Mouse (Mus musculus) CH12.LX (cell line): ENCODE measurements around the gene Anapc13.

Experiments used
- CTCF ChIP-seq, 2 experiments: IDR thresholded peaks in 1 of 2; conservative IDR thresholded peaks in 1 of 2; 2 replicates each; pipeline ENCODE4 v1.5.1; 2011 to 2012; ENCODE audit warnings: low read depth in 2 of 2, low read length in 2 of 2, improper control_type of control experiment in 1 of 2, inconsistent platforms in 1 of 2, mild to moderate bottlenecking in 1 of 2, moderate library complexity in 1 of 2
- E2F4 ChIP-seq: IDR thresholded peaks from 2 replicates; pipeline ENCODE4 v1.6.1; 2011; ENCODE audit warnings: low read depth, low read length, improper control_type of control experiment; ENCODE audit not compliant: insufficient replicate concordance
- JUND ChIP-seq: conservative IDR thresholded peaks from 2 replicates; pipeline ENCODE4 v1.6.1; 2011; ENCODE audit warnings: low read depth, low read length, improper control_type of control experiment
- MAFK ChIP-seq: IDR thresholded peaks from 2 replicates; pipeline ENCODE4 v1.6.1; 2011; ENCODE audit warnings: low read length, improper control_type of control experiment; ENCODE audit not compliant: insufficient replicate concordance
- MAX ChIP-seq: IDR thresholded peaks from 2 replicates; pipeline ENCODE4 v1.6.1; 2011; ENCODE audit warnings: low read length, improper control_type of control experiment
- MXI1 ChIP-seq: IDR thresholded peaks from 2 replicates; pipeline ENCODE4 v1.6.1; 2011; ENCODE audit warnings: mild to moderate bottlenecking, low read depth, low read length, improper control_type of control experiment
- NRF1 ChIP-seq: IDR thresholded peaks from 2 replicates; pipeline ENCODE4 v1.6.1; 2014; ENCODE audit warnings: low read depth, mild to moderate bottlenecking, inconsistent platforms, low read length, improper control_type of control experiment, moderate library complexity
- POLR2A ChIP-seq: IDR thresholded peaks from 2 replicates; pipeline ENCODE4 v1.6.1; 2011; ENCODE audit warnings: low read depth, mild to moderate bottlenecking, improper control_type of control experiment, low read length
- TCF12 ChIP-seq: IDR thresholded peaks from 2 replicates; pipeline ENCODE4 v1.6.1; 2014; ENCODE audit warnings: low read depth, mild to moderate bottlenecking, inconsistent platforms, low read length, improper control_type of control experiment
- USF1 ChIP-seq: IDR thresholded peaks from 2 replicates; pipeline ENCODE4 v1.6.1; 2014; ENCODE audit warnings: low read depth, mild to moderate bottlenecking, inconsistent platforms, low read length, improper control_type of control experiment
- USF2 ChIP-seq: conservative IDR thresholded peaks from 2 replicates; pipeline ENCODE4 v1.6.1; 2011; ENCODE audit warnings: low read depth, low read length, improper control_type of control experiment
- ZC3H11A ChIP-seq: IDR thresholded peaks from 2 replicates; pipeline ENCODE4 v1.6.1; 2012; ENCODE audit warnings: low read depth, mild to moderate bottlenecking, inconsistent platforms, low read length, improper control_type of control experiment
- ZKSCAN1 ChIP-seq: IDR thresholded peaks from 2 replicates; pipeline ENCODE4 v1.6.1; 2012; ENCODE audit warnings: low read depth, inconsistent platforms, low read length, improper control_type of control experiment, borderline replicate concordance

GRCm38 (mm10) chr9:102629052-102629451 lies 3.0 kb downstream of the Anapc13 start:
- TF ChIP-seq CTCF (conservative IDR thresholded peaks at IDR 0.05 in 1 of 2, IDR thresholded peaks at IDR 0.05 in 1 of 2; ENCODE audit: low read depth in 2 of 2, low read length in 2 of 2): no peak
- no peak for TF ChIP-seq NRF1
- TF ChIP-seq MXI1: no peak
- TF ChIP-seq E2F4: no peak
- TF ChIP-seq ZKSCAN1: no peak
- TF ChIP-seq USF1: no peak
- TF ChIP-seq JUND: no peak
- no peak for TF ChIP-seq MAFK
- TF ChIP-seq MAX: no peak
- no peak for TF ChIP-seq USF2
- no peak for TF ChIP-seq ZC3H11A
- no peak for TF ChIP-seq POLR2A
- no peak for TF ChIP-seq TCF12
